Mouse (Mus musculus): ENCODE results near the gene Exoc8. TPM values are rescaled to one million over a fixed set of nuclear protein-coding genes. Genes with fewer than 3 reads are reported as not detected.

The Exoc8 gene
- polyA plus RNA-seq, 1 experiment from 2014 or later = 12.7 TPM

Other genes with a start within 250 kb of the Exoc8 start
- gene 2310022B05Rik, start 234.3 kb downstream of the Exoc8 start, polyA plus RNA-seq (2015; fragmentation: Nextera tagmentation; extraction: Ambion mirVana) = 15.4 and 16.1 TPM in 2 replicates
- gene Ttc13, start 175.7 kb downstream of the Exoc8 start, polyA plus RNA-seq (2015; fragmentation: Nextera tagmentation; extraction: Ambion mirVana) = 57.5 and 62.9 TPM in 2 replicates
- 28.2 and 30.6 TPM in 2 replicates for gene Arv1, start 175.6 kb downstream of the Exoc8 start, polyA plus RNA-seq (2015; fragmentation: Nextera tagmentation; extraction: Ambion mirVana)
- 3.8 and 5.1 TPM in 2 replicates for gene Fam89a, start 145.9 kb downstream of the Exoc8 start, polyA plus RNA-seq (2015; fragmentation: Nextera tagmentation; extraction: Ambion mirVana)
- 23.6 and 28.3 TPM in 2 replicates for gene Trim67, start 104.6 kb downstream of the Exoc8 start, polyA plus RNA-seq (2015; fragmentation: Nextera tagmentation; extraction: Ambion mirVana)
- 67.3 and 77.7 TPM in 2 replicates for gene Gnpat, start 34.7 kb downstream of the Exoc8 start, polyA plus RNA-seq (2015; fragmentation: Nextera tagmentation; extraction: Ambion mirVana)
- gene 2810004N23Rik, start 34.6 kb downstream of the Exoc8 start, polyA plus RNA-seq (2015; fragmentation: Nextera tagmentation; extraction: Ambion mirVana) = 22.0 and 26.7 TPM in 2 replicates
- gene Sprtn, start 181 bp upstream of the Exoc8 start, polyA plus RNA-seq (2015; fragmentation: Nextera tagmentation; extraction: Ambion mirVana) = 7.3 and 8.1 TPM in 2 replicates
- gene Egln1, start 51.6 kb upstream of the Exoc8 start, polyA plus RNA-seq (2015; fragmentation: Nextera tagmentation; extraction: Ambion mirVana) = 15.7 and 16.4 TPM in 2 replicates
- 176 and 192 TPM in 2 replicates for gene Tsnax, start 115.3 kb upstream of the Exoc8 start, polyA plus RNA-seq (2015; fragmentation: Nextera tagmentation; extraction: Ambion mirVana)
- gene Disc1, start 156.5 kb upstream of the Exoc8 start, polyA plus RNA-seq (2015; fragmentation: Nextera tagmentation; extraction: Ambion mirVana) = 1.8 TPM in 2 replicates

All from neural tube, embryonic 15.5 days (tissue).